Mouse (Mus musculus): ENCODE measurements around the gene Tln1.
"Not testable (repeated sequence)": the region's sequence is repeated elsewhere in the genome, so short reads cannot be mapped to it uniquely, and the experiment has no call there.

The Tln1 gene

GRCm38 (mm10) chr4:43561997-43562768 lies at the start of gene Tln1, which contains the start of gene Creb3:
Gene Tln1, minus strand, starts transcription at chr4:43562691.
Gene Creb3, plus strand, starts transcription at chr4:43562332.
- DNase-seq: peak; percentile 96 to 97

- DNase-seq: no peak
Observed at GRCm38 (mm10) chr4:43604751-43605685, 42.5 kb upstream of the Tln1 start.

DNA sequence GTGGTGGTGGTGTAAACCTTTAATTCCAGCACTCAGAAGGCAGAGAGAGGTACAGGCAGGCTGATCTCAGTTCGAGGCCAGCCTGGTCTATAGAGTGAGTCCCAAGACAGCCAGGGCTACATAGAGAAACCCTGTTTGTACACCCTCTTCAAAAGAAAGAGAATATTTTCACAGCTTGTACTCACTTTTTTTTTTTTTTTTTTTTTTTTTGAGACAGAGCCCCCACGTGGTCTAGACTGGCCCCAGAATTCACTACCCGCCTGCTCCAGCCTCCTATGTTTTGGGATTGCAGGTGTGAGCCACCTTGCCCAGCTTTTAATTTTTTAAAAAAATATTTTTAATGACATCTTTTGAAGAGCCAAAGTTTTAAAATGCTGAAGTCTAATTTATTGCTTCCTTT lies 41.6 kb upstream of the Tln1 start:
- no peak for DNase-seq

GRCm38 (mm10) chr4:43600195-43600934 lies 37.9 kb upstream of the Tln1 start:
- no peak for DNase-seq

DNA sequence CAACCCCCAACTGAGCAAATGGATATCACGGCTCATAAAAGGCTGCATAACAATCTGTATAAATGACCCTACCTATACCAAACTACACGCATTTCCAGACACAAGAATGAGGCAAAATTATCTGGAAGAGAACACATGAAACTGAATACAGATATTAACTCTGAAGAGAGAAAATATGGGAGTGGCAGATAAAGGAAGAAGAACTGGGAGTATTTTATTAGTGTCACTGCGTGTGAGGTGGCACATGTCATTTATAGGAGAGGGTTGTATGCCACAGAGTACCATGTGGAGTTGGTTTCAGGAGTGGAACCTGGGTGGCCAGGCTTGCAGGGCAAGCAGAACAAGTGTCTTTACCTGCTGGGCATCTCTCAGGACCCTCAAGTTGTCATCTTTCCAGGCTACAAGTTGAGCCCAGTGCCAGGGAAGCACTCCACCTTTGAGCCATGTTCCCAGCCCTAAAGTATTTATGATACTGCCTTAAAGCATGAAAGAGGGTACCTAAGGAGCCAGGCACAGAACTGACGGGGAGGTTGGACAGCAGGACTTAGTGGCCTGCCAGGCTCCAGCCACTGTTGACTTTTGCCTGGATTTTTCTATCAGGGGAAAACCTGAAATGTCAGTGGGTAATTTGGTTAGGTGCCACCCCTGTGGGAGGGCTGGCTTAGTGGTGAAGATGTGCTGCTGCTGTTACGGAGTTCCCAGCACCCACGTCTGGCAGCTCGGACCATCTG lies 36.3 kb upstream of the Tln1 start:
- DNase-seq: no peak

DNA sequence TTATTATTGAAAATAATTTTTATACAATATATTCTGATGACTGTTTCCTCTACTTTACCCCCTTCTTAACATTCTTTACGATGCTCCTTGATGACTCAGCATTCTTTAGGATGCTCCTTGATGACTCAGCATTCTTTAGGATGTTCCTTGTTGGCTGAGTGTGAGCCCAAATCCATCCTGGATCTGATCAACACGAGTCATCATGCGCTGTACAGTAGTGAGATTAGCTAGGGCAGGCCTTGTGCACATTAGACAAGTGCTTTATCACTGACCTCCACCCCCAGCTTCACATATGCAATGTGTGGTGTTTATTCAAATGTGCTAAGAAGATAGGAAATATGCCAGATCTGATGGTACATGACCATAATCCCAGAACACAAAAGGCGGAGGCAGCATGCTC lies 35.7 kb upstream of the Tln1 start:
- no peak for DNase-seq

DNA sequence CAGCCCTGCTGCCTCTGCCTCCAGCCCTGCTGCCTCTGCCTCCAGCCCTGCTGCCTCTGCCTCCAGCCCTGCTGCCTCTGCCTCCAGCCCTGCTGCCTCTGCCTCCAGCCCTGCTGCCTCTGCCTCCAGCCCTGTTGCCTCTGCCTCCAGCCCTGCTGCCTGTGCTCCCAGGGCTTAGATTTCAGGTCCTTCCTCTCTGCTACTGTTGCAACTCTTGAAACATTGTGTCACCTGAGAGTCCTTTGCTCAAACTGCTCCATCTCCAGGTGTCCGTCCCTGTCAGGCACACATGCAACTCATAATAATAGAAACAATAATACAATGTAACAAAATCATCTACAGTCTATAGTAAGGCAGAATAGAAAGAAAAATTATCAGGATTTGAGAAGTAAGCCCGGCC lies 34.1 kb upstream of the Tln1 start:
- DNase-seq: not testable (repeated sequence)

DNA sequence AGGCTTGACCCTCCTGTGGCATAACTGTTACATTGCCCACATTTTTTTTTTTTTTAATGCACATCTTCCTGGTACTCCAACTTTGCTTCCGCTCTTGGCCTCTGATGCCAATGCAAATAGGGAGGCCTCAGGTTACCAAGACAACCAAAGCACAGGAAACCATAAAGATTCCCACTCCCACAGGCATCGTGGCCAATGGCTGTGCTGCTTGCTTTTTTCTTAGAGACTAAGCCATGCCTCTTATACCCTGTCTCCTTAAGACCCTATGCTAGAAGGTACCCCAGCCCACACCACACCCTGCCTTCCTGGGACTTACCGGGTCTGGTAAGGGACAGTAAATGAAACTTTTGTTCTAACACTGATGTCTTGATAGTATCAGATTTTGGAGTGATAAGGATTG lies 31.0 kb upstream of the Tln1 start:
- DNase-seq: no peak

DNA sequence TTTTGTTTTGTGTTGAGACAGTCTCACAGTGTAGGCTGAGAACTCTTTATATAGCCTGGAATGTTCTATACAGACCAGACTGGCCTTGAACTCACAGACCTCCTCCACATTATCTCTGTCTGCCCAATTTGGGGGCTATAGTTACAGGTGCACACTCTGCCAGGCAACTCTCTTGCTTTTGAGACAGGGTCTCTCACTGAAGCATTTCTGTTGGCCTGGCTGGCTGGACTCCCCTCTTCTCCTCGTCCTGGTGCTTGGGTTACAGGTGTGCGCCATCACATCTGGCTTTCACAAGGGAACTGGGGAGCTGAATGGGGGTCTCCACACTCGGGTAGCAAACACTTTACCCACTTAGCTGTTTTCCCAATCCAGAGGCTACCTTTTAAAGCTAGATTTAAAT lies 29.5 kb upstream of the Tln1 start:
- no peak for DNase-seq

GRCm38 (mm10) chr4:43591543-43591942 lies 29.1 kb upstream of the Tln1 start:
- no peak for DNase-seq

DNA sequence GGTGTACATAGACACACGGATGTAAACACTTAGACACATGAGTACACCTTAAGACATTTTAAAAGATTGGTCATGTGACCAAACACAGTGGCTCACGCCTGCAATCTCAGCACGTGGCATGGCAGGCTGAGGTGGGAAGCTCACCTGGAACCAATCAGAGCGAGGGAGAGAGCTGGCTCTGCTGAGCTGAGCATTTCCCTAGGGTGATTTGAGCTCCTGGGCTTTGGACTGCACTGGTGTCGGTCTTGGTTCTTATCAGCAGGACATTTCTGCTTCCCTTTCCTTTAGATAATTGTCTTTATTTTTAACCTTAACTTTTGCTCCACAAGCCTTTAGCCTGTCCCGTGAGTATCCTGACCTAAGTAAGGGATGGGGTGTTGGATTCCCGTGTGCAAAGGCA lies 25.2 kb upstream of the Tln1 start:
- DNase-seq: no peak

- no peak for DNase-seq
Observed at GRCm38 (mm10) chr4:43586411-43586810, 23.9 kb upstream of the Tln1 start.

DNA sequence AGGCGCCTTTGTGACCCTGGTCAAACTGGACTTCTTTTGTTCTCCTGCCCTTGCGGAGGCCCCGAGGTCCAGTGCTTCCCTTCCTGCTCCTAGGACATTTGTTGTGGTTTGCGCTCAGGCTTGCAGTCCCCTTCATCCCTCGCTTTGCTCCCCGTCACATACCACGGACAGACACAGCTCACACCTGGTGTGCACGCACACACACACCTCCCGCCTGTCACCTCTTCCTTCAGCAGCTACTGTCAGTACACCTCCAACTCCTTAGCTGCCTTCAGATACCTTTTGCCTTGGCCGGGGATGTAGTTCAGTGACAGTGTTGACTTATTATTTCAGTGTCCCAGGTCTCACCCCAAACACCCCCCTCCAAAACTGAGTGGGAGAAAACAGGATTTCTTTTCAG lies 23.2 kb upstream of the Tln1 start:
- no peak for DNase-seq

- DNase-seq: no peak
Observed at GRCm38 (mm10) chr4:43584444-43585416, 22.2 kb upstream of the Tln1 start, which contains the start of gene Msmp. Gene Msmp, minus strand, starts transcription at chr4:43584494.

- no peak for DNase-seq
Observed at GRCm38 (mm10) chr4:43583421-43583820, 20.9 kb upstream of the Tln1 start.

DNA sequence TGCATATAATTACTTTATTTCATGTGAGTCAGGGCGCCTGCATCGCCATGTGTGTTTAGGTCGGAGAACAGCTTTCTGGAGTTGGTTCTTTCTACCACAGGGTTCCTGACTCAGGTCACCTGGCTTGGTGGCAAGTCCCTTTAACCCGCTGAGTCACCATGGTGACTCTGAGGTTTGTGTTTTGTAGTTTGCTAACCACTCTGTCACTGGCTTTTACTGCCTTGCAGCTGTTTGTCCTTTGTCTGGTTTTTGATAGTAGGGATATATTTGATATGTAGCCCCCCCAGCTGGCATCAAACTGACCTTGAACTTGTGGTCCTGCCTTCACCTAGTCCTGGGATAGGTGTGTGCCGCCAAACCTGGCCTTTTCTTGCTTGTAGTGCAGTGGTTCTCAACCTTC lies 19.8 kb upstream of the Tln1 start:
- no peak for DNase-seq

DNA sequence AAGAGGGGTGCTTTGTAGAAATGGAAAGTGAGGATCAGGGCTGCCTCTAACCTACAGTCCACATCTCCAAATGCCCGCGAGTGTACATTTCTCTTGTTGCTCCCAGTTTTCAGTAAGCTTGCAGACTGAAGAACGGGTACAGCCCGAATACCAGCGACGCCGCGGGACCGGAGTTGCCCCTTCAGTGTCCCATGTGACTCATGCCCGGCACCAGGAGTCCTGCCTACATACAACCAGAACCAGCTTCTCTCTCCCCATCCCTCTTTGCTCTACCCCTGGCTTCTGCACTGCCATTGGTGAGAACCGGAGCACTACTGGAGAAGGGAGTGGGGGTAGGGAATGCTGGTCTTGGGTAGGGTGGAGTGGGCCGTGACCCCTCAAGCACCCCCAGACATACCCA lies 18.9 kb upstream of the Tln1 start:
- DNase-seq: no peak

DNA sequence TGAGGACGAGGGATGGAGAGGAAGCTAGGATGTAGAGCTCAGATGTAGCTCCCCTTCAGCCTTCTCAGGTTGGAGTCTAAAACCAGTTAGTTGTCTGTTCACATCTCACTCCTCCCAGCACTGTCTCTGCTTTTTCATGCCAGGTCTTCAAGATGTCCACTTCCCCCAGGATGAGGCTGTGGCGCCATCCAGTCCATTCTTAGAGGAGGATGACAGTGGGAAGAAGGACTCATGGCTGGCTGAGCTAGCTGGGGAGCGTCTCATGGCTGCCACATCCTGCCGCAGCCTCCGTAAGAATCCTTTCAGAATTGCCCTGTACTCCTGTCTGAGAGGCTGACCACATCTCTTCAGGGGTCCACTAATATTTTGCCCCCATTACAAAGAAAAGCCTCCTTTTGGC lies 18.2 kb upstream of the Tln1 start:
- no peak for DNase-seq

DNA sequence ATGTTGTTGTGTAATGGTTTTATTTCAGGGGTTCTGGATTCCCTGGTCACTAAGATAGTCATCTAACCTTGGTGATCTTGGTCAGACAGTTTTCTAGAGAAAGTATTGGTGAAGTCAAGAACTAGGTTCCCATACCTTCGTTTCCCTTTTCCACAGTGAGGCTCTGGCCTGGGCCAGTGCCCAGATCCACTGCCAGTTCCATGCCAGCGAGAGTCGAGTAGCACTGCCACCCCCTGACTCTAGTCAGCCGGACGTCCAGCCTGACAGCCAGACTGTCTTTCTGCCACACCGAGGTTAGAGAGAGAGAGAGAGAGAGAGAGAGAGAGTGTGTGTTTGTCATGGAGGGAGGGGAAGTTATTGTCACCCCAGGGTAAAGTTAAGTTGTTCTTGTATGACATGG lies 17.2 kb upstream of the Tln1 start:
- DNase-seq: peak; percentile 45 to 54

GRCm38 (mm10) chr4:43579256-43579655 lies 16.8 kb upstream of the Tln1 start:
- peak in 1 of 2 experiments; percentile 38 for DNase-seq

Data from cerebellum, postnatal 10 days (tissue).